In the genomic region with DNA sequence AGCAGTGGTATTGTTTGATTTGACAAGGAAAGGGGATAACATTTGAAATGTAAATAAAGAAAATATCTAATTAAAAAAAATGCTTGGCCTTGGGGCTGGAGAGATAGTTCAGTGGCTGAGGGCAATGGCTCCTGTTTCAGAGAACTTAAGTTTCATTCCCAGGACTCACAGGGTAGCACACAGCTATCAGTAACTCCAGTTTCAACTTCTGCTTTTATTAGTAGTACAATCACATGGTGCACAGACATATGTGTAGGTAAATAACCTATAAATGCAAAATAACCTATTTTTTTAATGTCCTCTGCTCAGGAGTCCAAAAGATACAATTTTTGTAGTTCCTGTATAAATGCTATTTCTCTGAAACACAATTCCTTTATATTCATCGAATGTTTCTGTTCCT, we compare ENCODE assay signal across 24 mouse cellular contexts. TPM values are rescaled to one million over a fixed set of nuclear protein-coding genes. Genes with fewer than 3 reads are reported as not detected.
"Had no signal": no experiment of that assay in that cellular context is flagged by ENCODE, and none has a peak within 500 bp of the region (broad histone marks: within the 10 kb centered on the region; RNA-seq: fewer than 3 reads in every experiment).

No protein-coding gene starts in this region.

- H3K4me3 ChIP-seq: neural tube, embryonic 13.5 days; neural tube, embryonic 15.5 days; stomach, embryonic 15.5 days had no signal

- H3K27ac ChIP-seq: neural tube, embryonic 13.5 days; neural tube, embryonic 15.5 days; stomach, embryonic 15.5 days; stomach, postnatal 0 days had no signal

- H3K36me3 ChIP-seq: neural tube, embryonic 13.5 days; neural tube, embryonic 15.5 days; stomach, embryonic 15.5 days had no signal

- H3K4me1 ChIP-seq: neural tube, embryonic 13.5 days; neural tube, embryonic 15.5 days; stomach, embryonic 15.5 days had no signal

- H3K27me3 ChIP-seq: neural tube, embryonic 13.5 days; neural tube, embryonic 15.5 days; stomach, embryonic 15.5 days had no signal

- H3K9me3 ChIP-seq: neural tube, embryonic 13.5 days; neural tube, embryonic 15.5 days; stomach, embryonic 15.5 days had no signal

- H3K9ac ChIP-seq: neural tube, embryonic 13.5 days; neural tube, embryonic 15.5 days; stomach, embryonic 15.5 days had no signal

- DNase-seq: retina, postnatal 1 day; right cerebral cortex, adult 18-20 months; right cerebral cortex, postnatal 14 days; right cerebral cortex, postnatal 25 days; right cerebral cortex, postnatal 4 days; spleen, adult 18-20 months; thymus, adult 18-20 months; thymus, adult 2 months; thymus, postnatal 14 days; thymus, postnatal 25 days; thymus, postnatal 36 days; thymus, postnatal 4 days had no signal

RNA-seq across cellular contexts. Expression of a gene that starts 48.4 kb away (rescaled TPM):
- total RNA-seq: neutrophil, adult 5-6 weeks had no signal
- polyA plus RNA-seq: neural tube, embryonic 13.5 days; neural tube, embryonic 14.5 days; neural tube, embryonic 15.5 days; small intestine, adult 2 months; spleen, adult 2 months; stomach, embryonic 14.5 days; stomach, embryonic 15.5 days; stomach, embryonic 16.5 days; stomach, postnatal 0 days; thymus, adult 2 months; thymus, postnatal 0 days; urinary bladder, adult 2 months had no signal
